17 mouse cellular contexts compared by ENCODE assay signal in genomic region chr11:61400681-61401346, GRCm38 (mm10). TPM values are rescaled to one million over a fixed set of nuclear protein-coding genes. Genes with fewer than 3 reads are reported as not detected.
DNase-seq lines count a peak whose midpoint lies in the region; ATAC-seq and TF ChIP-seq lines count a peak whose summit lies in the region.
"Had no signal": no experiment of that assay in that cellular context is flagged by ENCODE, and none has a peak within 500 bp of the region (broad histone marks: within the 10 kb centered on the region; RNA-seq: fewer than 3 reads in every experiment).

No protein-coding gene starts in this region.

- peak; percentile 54; the same call in 1 of the 2 replicates for ATAC-seq in heart, embryonic 13.5 days (ENCODE audit: extremely low read depth, insufficient number of reproducible peaks, low FRiP score, low TSS enrichment)
- no peak for ATAC-seq in hindbrain, embryonic 14.5 days (ENCODE audit: low FRiP score)
- no peak for ATAC-seq in intestine, postnatal 0 days
- ATAC-seq in liver, embryonic 11.5 days (replicated peaks; ENCODE audit: low FRiP score): no peak
- ATAC-seq: liver, embryonic 12.5 days had no signal

- H3K4me2 ChIP-seq in heart, embryonic 13.5 days: peak overlapping the region; percentile 58
- H3K4me2 ChIP-seq in hindbrain, embryonic 14.5 days (replicated peaks): no peak overlapping the region
- H3K4me2 ChIP-seq in intestine, postnatal 0 days (replicated peaks; ENCODE audit: low read depth): no peak overlapping the region
- H3K4me2 ChIP-seq in liver, embryonic 11.5 days: no peak overlapping the region
- H3K4me2 ChIP-seq: kidney, embryonic 15.5 days; liver, embryonic 12.5 days; midbrain, embryonic 11.5 days; stomach, embryonic 15.5 days had no signal

- H3K27ac ChIP-seq in heart, embryonic 13.5 days (replicated peaks): peak overlapping the region; percentile 88
- no peak overlapping the region for H3K27ac ChIP-seq in hindbrain, embryonic 14.5 days
- no peak overlapping the region for H3K27ac ChIP-seq in intestine, postnatal 0 days (ENCODE audit: low read depth, low read length)
- H3K27ac ChIP-seq in liver, embryonic 11.5 days (ENCODE audit: low read depth, low read length): no peak overlapping the region
- H3K27ac ChIP-seq: kidney, embryonic 15.5 days; liver, embryonic 12.5 days; stomach, embryonic 15.5 days had no signal

- DNase-seq in adrenal gland, postnatal 10 days: peak; percentile 8
- DNase-seq in adrenal gland, adult 18-20 months (ENCODE audit: low spot score in 2 of 2): no peak
- peak; percentile 28 for DNase-seq in lung, postnatal 10 days
- no peak for DNase-seq in lung, postnatal 14 days
- DNase-seq in hindbrain, embryonic 14.5 days (ENCODE audit: low spot score): no peak
- DNase-seq in liver, embryonic 11.5 days (ENCODE audit: low spot score): no peak
- DNase-seq: thymus, postnatal 25 days had no signal

- WGBS in heart, embryonic 13.5 days: 36% methylated on average over 8 of the region's 8 CpGs
- 88% methylated on average over 8 of the region's 8 CpGs for WGBS in hindbrain, embryonic 14.5 days
- WGBS in intestine, postnatal 0 days: 79% methylated on average over 8 of the region's 8 CpGs
- WGBS in liver, embryonic 11.5 days: 78% methylated on average over 8 of the region's 8 CpGs

- H3K36me3 ChIP-seq in heart, embryonic 13.5 days: no peaks in the 10 kb centered on the region
- H3K36me3 ChIP-seq in hindbrain, embryonic 14.5 days (replicated peaks; ENCODE audit: control insufficient read depth, insufficient read depth): no peaks in the 10 kb centered on the region
- H3K36me3 ChIP-seq in intestine, postnatal 0 days (ENCODE audit: control insufficient read depth, insufficient read depth): no peaks in the 10 kb centered on the region
- no peaks in the 10 kb centered on the region for H3K36me3 ChIP-seq in liver, embryonic 11.5 days (ENCODE audit: control insufficient read depth, insufficient read depth, low read length)
- H3K36me3 ChIP-seq: kidney, embryonic 15.5 days; liver, embryonic 12.5 days; stomach, embryonic 15.5 days had no signal

- TF ChIP-seq CTCF in intestine, postnatal 0 days (IDR thresholded peaks at IDR 0.05; ENCODE audit: low read depth): no peak

- H3K9ac ChIP-seq in heart, embryonic 13.5 days: peak overlapping the region; percentile 68; the same call in 1 of the 2 replicates
- no peak overlapping the region for H3K9ac ChIP-seq in hindbrain, embryonic 14.5 days
- no peak overlapping the region for H3K9ac ChIP-seq in intestine, postnatal 0 days (ENCODE audit: low read depth, low read length)
- no peak overlapping the region for H3K9ac ChIP-seq in liver, embryonic 11.5 days (ENCODE audit: low read depth, low read length)
- H3K9ac ChIP-seq: kidney, embryonic 15.5 days; liver, embryonic 12.5 days; stomach, embryonic 15.5 days had no signal

- H3K4me1 ChIP-seq in heart, embryonic 13.5 days: peaks cover 22% of the 10 kb centered on the region
- H3K4me1 ChIP-seq in hindbrain, embryonic 14.5 days (replicated peaks; ENCODE audit: control insufficient read depth, insufficient read depth, low read length): no peaks in the 10 kb centered on the region
- H3K4me1 ChIP-seq in intestine, postnatal 0 days (replicated peaks; ENCODE audit: control insufficient read depth, insufficient read depth, low read length): no peaks in the 10 kb centered on the region
- H3K4me1 ChIP-seq in liver, embryonic 11.5 days (replicated peaks; ENCODE audit: control insufficient read depth, insufficient read depth, low read length): no peaks in the 10 kb centered on the region
- H3K4me1 ChIP-seq: liver, embryonic 12.5 days; stomach, embryonic 15.5 days had no signal

- no peaks in the 10 kb centered on the region for H3K9me3 ChIP-seq in heart, embryonic 13.5 days
- H3K9me3 ChIP-seq in hindbrain, embryonic 14.5 days (ENCODE audit: control insufficient read depth, low read length): no peaks in the 10 kb centered on the region
- no peaks in the 10 kb centered on the region for H3K9me3 ChIP-seq in intestine, postnatal 0 days (ENCODE audit: control insufficient read depth)
- no peaks in the 10 kb centered on the region for H3K9me3 ChIP-seq in liver, embryonic 11.5 days (ENCODE audit: control insufficient read depth, low read length)
- H3K9me3 ChIP-seq: kidney, embryonic 15.5 days; stomach, embryonic 15.5 days had no signal

- H3K27me3 ChIP-seq in heart, embryonic 13.5 days (replicated peaks): no peaks in the 10 kb centered on the region
- H3K27me3 ChIP-seq in hindbrain, embryonic 14.5 days (ENCODE audit: control insufficient read depth, insufficient read depth, low read length): no peaks in the 10 kb centered on the region
- no peaks in the 10 kb centered on the region for H3K27me3 ChIP-seq in intestine, postnatal 0 days (replicated peaks; ENCODE audit: control insufficient read depth, insufficient read depth, low read length)
- no peaks in the 10 kb centered on the region for H3K27me3 ChIP-seq in liver, embryonic 11.5 days (replicated peaks; ENCODE audit: control insufficient read depth, insufficient read depth, low read length)
- H3K27me3 ChIP-seq: kidney, embryonic 15.5 days; liver, embryonic 12.5 days; stomach, embryonic 15.5 days had no signal

- peak overlapping the region; percentile 20; the same call in 1 of the 2 replicates for H3K4me3 ChIP-seq in heart, embryonic 13.5 days
- H3K4me3 ChIP-seq in hindbrain, embryonic 14.5 days (replicated peaks; ENCODE audit: low read length): no peak overlapping the region
- no peak overlapping the region for H3K4me3 ChIP-seq in intestine, postnatal 0 days (ENCODE audit: low read depth, low read length)
- no peak overlapping the region for H3K4me3 ChIP-seq in liver, embryonic 11.5 days (ENCODE audit: low read depth, low read length)
- H3K4me3 ChIP-seq: kidney, embryonic 15.5 days; liver, embryonic 12.5 days; stomach, embryonic 15.5 days had no signal

RNA-seq across cellular contexts. Expression of gene Slc47a1, which starts 22.7 kb away (rescaled TPM):
- 1 to 10 TPM; 4.5 to 9.0 TPM for total RNA-seq in adrenal gland, postnatal 10 days (2021)
- total RNA-seq in adrenal gland, adult 18-20 months (2021): 1 to 10 TPM in 1 of 2 experiments, under 1 TPM in 1; 0.70 to 1.8 TPM
- polyA plus RNA-seq in heart, embryonic 13.5 days (2015; fragmentation: Nextera tagmentation; extraction: Ambion mirVana): 24.6 and 28.9 TPM in 2 replicates
- polyA plus RNA-seq in hindbrain, embryonic 14.5 days (2014; fragmentation: Nextera tagmentation; extraction: Ambion mirVana): 0.13 TPM in 1 of 2 replicates, not detected in the other
- polyA plus RNA-seq in intestine, postnatal 0 days (2015; fragmentation: Nextera tagmentation; extraction: Ambion mirVana): 8.0 and 9.8 TPM in 2 replicates
- polyA plus RNA-seq in liver, embryonic 11.5 days (2014; fragmentation: Nextera tagmentation; extraction: Ambion mirVana): 1.4 TPM in 2 replicates

RNA-seq across cellular contexts. Expression of gene Rnf112, which starts 53.1 kb away (rescaled TPM):
- 1 to 10 TPM; 1.5 to 2.4 TPM for total RNA-seq in adrenal gland, postnatal 10 days (2021)
- 1 to 10 TPM; 1.2 to 1.3 TPM for total RNA-seq in adrenal gland, adult 18-20 months (2021)
- polyA plus RNA-seq in heart, embryonic 13.5 days (2015; fragmentation: Nextera tagmentation; extraction: Ambion mirVana): 0.33 and 0.52 TPM in 2 replicates
- polyA plus RNA-seq in hindbrain, embryonic 14.5 days (2014; fragmentation: Nextera tagmentation; extraction: Ambion mirVana): 8.4 and 9.8 TPM in 2 replicates
- polyA plus RNA-seq in intestine, postnatal 0 days (2015; fragmentation: Nextera tagmentation; extraction: Ambion mirVana): 0.56 and 0.69 TPM in 2 replicates
- 0.27 and 0.34 TPM in 2 replicates for polyA plus RNA-seq in liver, embryonic 11.5 days (2014; fragmentation: Nextera tagmentation; extraction: Ambion mirVana)
- total RNA-seq: CH12.LX; heart, postnatal 36 days had no signal

RNA-seq across cellular contexts. Expression of gene Slc47a2, which starts 58.2 kb away (rescaled TPM):
- total RNA-seq in adrenal gland, postnatal 10 days (2021): not detected
- total RNA-seq in adrenal gland, adult 18-20 months (2021): not detected
- 0.06 TPM in 1 of 2 replicates, not detected in the other for polyA plus RNA-seq in heart, embryonic 13.5 days (2015; fragmentation: Nextera tagmentation; extraction: Ambion mirVana)
- polyA plus RNA-seq in hindbrain, embryonic 14.5 days (2014; fragmentation: Nextera tagmentation; extraction: Ambion mirVana): 0.08 TPM in 1 of 2 replicates, not detected in the other
- not detected in 2 replicates for polyA plus RNA-seq in intestine, postnatal 0 days (2015; fragmentation: Nextera tagmentation; extraction: Ambion mirVana)
- polyA plus RNA-seq in liver, embryonic 11.5 days (2014; fragmentation: Nextera tagmentation; extraction: Ambion mirVana): 0.07 TPM in 1 of 2 replicates, not detected in the other
- total RNA-seq: heart, postnatal 36 days had no signal
- polyA plus RNA-seq: brain, embryonic 14.5 days; kidney, embryonic 15.5 days; liver, embryonic 12.5 days; midbrain, embryonic 11.5 days; small intestine, adult 2 months; stomach, embryonic 15.5 days had no signal

Comparison
In these comparisons a context has a peak if more than half of its experiments do, and no peak if none do; other contexts are left out.
1. DNase-seq: peak in adrenal gland, postnatal 10 days (single experiment) and lung, postnatal 10 days (single experiment); none in adrenal gland, adult 18-20 months (0 of 2), lung, postnatal 14 days (single experiment), hindbrain, embryonic 14.5 days (single experiment) and liver, embryonic 11.5 days (single experiment).